16 mouse cellular contexts compared by ENCODE assay signal in the genomic region with DNA sequence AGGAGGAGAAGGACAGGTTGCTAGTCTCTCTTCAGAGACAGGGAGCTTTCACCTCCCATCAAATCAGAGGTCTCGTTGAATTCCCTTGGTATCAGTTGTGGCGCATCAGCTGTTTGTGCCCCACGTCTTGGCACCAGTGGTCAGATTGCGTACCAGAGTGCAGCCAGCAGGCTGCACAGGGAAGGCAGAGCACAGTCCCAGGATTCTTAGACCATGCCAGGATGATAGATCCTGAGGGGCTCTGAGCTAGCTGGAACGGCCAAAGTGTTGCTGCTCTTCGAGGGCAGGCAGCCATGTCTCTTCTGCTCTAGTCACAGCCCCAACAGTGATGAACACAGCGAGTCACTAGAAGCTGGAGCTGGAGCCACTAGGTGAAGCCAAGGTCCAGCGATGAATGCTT.
"Had no signal": no experiment of that assay in that cellular context is flagged by ENCODE, and none has a peak within 500 bp of the region (broad histone marks: within the 10 kb centered on the region; RNA-seq: fewer than 3 reads in every experiment).

No protein-coding gene starts in this region.

- DNase-seq: liver, postnatal 0 days; lung, adult 2 months; lung, postnatal 14 days; lung, postnatal 36 days; midbrain, embryonic 14.5 days; right cerebral cortex, postnatal 14 days; thymus, adult 2 months; thymus, postnatal 25 days; thymus, postnatal 4 days had no signal

- H3K4me3 ChIP-seq: lung, embryonic 15.5 days; megakaryocyte, embryonic 14.5 days; midbrain, embryonic 12.5 days; neural tube, embryonic 12.5 days; stomach, embryonic 15.5 days had no signal

- H3K27ac ChIP-seq: lung, embryonic 15.5 days; macrophage; midbrain, embryonic 12.5 days; neural tube, embryonic 12.5 days; stomach, embryonic 15.5 days; stomach, postnatal 0 days had no signal
